Mouse (Mus musculus) myocyte (in vitro differentiated cells): ENCODE data around the gene Ptges2.

Experiments
- CEBPB ChIP-seq: IDR thresholded peaks from 2 replicates; pipeline ENCODE4 v1.6.1; 2011; ENCODE audit warnings: mild to moderate bottlenecking, moderate library complexity; ENCODE audit not compliant: poor library complexity, insufficient read depth, severe bottlenecking
- E2F4 ChIP-seq: IDR thresholded peaks from one replicate; pipeline ENCODE4 v1.6.1; 2011; ENCODE audit warnings: mild to moderate bottlenecking, control low read depth, moderate library complexity; ENCODE audit not compliant: insufficient read depth
- MAX ChIP-seq: IDR thresholded peaks from one replicate; pipeline ENCODE4 v1.6.1; 2011; ENCODE audit warnings: low read depth, mild to moderate bottlenecking, control low read depth
- MYOD1 ChIP-seq, 3 experiments: IDR thresholded peaks; one replicate each; pipeline ENCODE4 v1.6.1; 2011; ENCODE audit warnings: control low read depth in 2 of 3, low read depth in 2 of 3, mild to moderate bottlenecking in 2 of 3, moderate library complexity in 1 of 3; ENCODE audit not compliant: insufficient read length in 2 of 3, control insufficient read depth in 1 of 3
- MYOG ChIP-seq, 3 experiments: IDR thresholded peaks; one replicate each; pipeline ENCODE4 v1.6.1; 2011; ENCODE audit warnings: control low read depth in 2 of 3, low read depth in 2 of 3, mild to moderate bottlenecking in 2 of 3; ENCODE audit not compliant: insufficient read length in 2 of 3, control insufficient read depth in 1 of 3, insufficient read depth in 1 of 3
- POLR2A ChIP-seq: IDR thresholded peaks from one replicate; pipeline ENCODE4 v1.6.1; 2011; ENCODE audit warnings: low read depth, mild to moderate bottlenecking, control low read depth, moderate library complexity; ENCODE audit not compliant: insufficient read length
- POLR2AphosphoS2 ChIP-seq: IDR thresholded peaks from one replicate; pipeline ENCODE4 v1.6.1; 2011; ENCODE audit warnings: low read depth, control low read depth; ENCODE audit not compliant: insufficient read length
- REST ChIP-seq: IDR thresholded peaks from one replicate; pipeline ENCODE4 v1.6.1; 2011; ENCODE audit warnings: mild to moderate bottlenecking, control low read depth, moderate library complexity; ENCODE audit not compliant: insufficient read depth, insufficient read length
- SRF ChIP-seq: IDR thresholded peaks from one replicate; pipeline ENCODE4 v1.6.1; 2011; ENCODE audit warnings: low read depth; ENCODE audit not compliant: control insufficient read depth, insufficient read length
- TCF12 ChIP-seq: IDR thresholded peaks from one replicate; pipeline ENCODE4 v1.6.1; 2011; ENCODE audit warnings: mild to moderate bottlenecking, control low read depth; ENCODE audit not compliant: poor library complexity, insufficient read depth, severe bottlenecking
- TCF3 ChIP-seq: IDR thresholded peaks from one replicate; pipeline ENCODE4 v1.6.1; 2011; ENCODE audit warnings: low read depth, control low read depth; ENCODE audit not compliant: insufficient read length
- USF1 ChIP-seq: IDR thresholded peaks from one replicate; pipeline ENCODE4 v1.6.1; 2011; ENCODE audit warnings: low read depth, mild to moderate bottlenecking, control low read depth, moderate library complexity

DNA sequence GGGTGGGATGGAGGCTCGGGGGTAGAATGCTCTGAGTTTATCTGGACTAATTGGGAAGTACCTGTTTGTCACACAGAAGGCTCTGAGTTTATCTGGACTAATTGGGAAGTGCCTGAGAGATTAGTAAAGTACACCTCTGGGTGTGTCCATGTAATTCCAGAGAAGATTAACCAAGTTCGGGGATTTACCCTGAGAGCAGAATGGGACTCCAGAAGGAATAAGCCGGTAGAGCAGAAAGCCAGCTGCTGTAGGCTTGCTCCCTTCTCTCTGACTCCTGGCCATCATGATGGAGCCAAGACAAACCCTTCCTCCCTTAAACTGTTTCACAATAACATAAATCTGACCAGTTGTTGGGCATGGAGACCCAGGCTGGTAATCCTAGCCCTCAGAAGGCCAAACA lies 29.1 kb downstream of the Ptges2 start:
- no peak for TF ChIP-seq POLR2A
- no peak for TF ChIP-seq MYOG (IDR thresholded peaks at IDR 0.05; ENCODE audit: control insufficient read depth in 1 of 3, insufficient read depth in 1 of 3, insufficient read length in 2 of 3, low read depth in 2 of 3)
- TF ChIP-seq MAX = no peak
- no peak for TF ChIP-seq CEBPB
- no peak for TF ChIP-seq TCF12
- TF ChIP-seq USF1 = no peak
- no peak for TF ChIP-seq SRF
- TF ChIP-seq REST = no peak
- TF ChIP-seq E2F4 = no peak
- TF ChIP-seq MYOD1 (IDR thresholded peaks at IDR 0.05; ENCODE audit: control insufficient read depth in 1 of 3, insufficient read length in 2 of 3, low read depth in 2 of 3) = no peak
- no peak for TF ChIP-seq POLR2AphosphoS2
- TF ChIP-seq TCF3 = no peak
